Mouse (Mus musculus): Measurements from ENCODE around the gene Gmds. TPM values are rescaled to one million over a fixed set of nuclear protein-coding genes. Genes with fewer than 3 reads are reported as not detected.

Gene Gmds
- polyA plus RNA-seq, 1 experiment from 2014 or later, result 30.9 TPM

GRCm38 (mm10) chr13:31779281-31779981, 559.1 kb downstream of the Gmds start:
- no peak overlapping the region for H3K9ac ChIP-seq (ENCODE audit: low read length)
- ATAC-seq (replicated peaks; ENCODE audit: low FRiP score) (no peak), DNase-seq (ENCODE audit: low spot score) (no peak)
- H3K36me3 ChIP-seq (ENCODE audit: control insufficient read depth, insufficient read depth, low read length), result no peaks in the 10 kb centered on the region
- H3K27ac ChIP-seq (ENCODE audit: low read depth, low read length), result no peak overlapping the region
- H3K27me3 ChIP-seq (ENCODE audit: control insufficient read depth, insufficient read depth, low read length), result no peaks in the 10 kb centered on the region
- no peaks in the 10 kb centered on the region for H3K9me3 ChIP-seq (ENCODE audit: control insufficient read depth, low read length)
- no peaks in the 10 kb centered on the region; the same call in 1 of the 2 replicates for H3K4me1 ChIP-seq (replicated peaks; ENCODE audit: control insufficient read depth, insufficient read depth, low read length)
- no peak overlapping the region for H3K4me3 ChIP-seq (ENCODE audit: low read depth, low read length)
- H3K4me2 ChIP-seq (ENCODE audit: low read depth, low read length, severe bottlenecking), result no peak overlapping the region
- 78% methylated on average over 17 of the region's 17 CpGs for WGBS

GRCm38 (mm10) chr13:31775762-31776161, 562.8 kb downstream of the Gmds start:
- Histone ChIP-seq H3K4me2 (ENCODE audit: low read depth, low read length, severe bottlenecking) (no peak overlapping the region), H3K36me3 (ENCODE audit: control insufficient read depth, insufficient read depth, low read length) (no peaks in the 10 kb centered on the region), H3K27ac (ENCODE audit: low read depth, low read length) (no peak overlapping the region), H3K27me3 (ENCODE audit: control insufficient read depth, insufficient read depth, low read length) (no peaks in the 10 kb centered on the region), H3K4me3 (ENCODE audit: low read depth, low read length) (no peak overlapping the region), H3K9me3 (ENCODE audit: control insufficient read depth, low read length) (no peaks in the 10 kb centered on the region), H3K4me1 (replicated peaks; ENCODE audit: control insufficient read depth, insufficient read depth, low read length) (no peaks in the 10 kb centered on the region; the same call in 1 of the 2 replicates), H3K9ac (ENCODE audit: low read length) (no peak overlapping the region)
- WGBS, result 79% methylated on average over 5 of the region's 5 CpGs
- DNase-seq (ENCODE audit: low spot score) (no peak), ATAC-seq (replicated peaks; ENCODE audit: low FRiP score) (no peak)

- Histone ChIP-seq H3K27me3 (ENCODE audit: control insufficient read depth, insufficient read depth, low read length) (no peaks in the 10 kb centered on the region), H3K4me2 (ENCODE audit: low read depth, low read length, severe bottlenecking) (no peak overlapping the region), H3K9me3 (ENCODE audit: control insufficient read depth, low read length) (no peaks in the 10 kb centered on the region), H3K27ac (ENCODE audit: low read depth, low read length) (no peak overlapping the region), H3K4me1 (replicated peaks; ENCODE audit: control insufficient read depth, insufficient read depth, low read length) (no peaks in the 10 kb centered on the region), H3K9ac (ENCODE audit: low read length) (no peak overlapping the region), H3K4me3 (ENCODE audit: low read depth, low read length) (no peak overlapping the region), H3K36me3 (ENCODE audit: control insufficient read depth, insufficient read depth, low read length) (no peaks in the 10 kb centered on the region)
- DNase-seq (ENCODE audit: low spot score), result no peak
- 86% methylated on average over 5 of the region's 5 CpGs for WGBS
- no peak for ATAC-seq (replicated peaks; ENCODE audit: low FRiP score)
Measured at GRCm38 (mm10) chr13:31772882-31773281, 565.7 kb downstream of the Gmds start.
